Mouse (Mus musculus): Measurements from ENCODE around the gene Stk38l. TPM values are rescaled to one million over a fixed set of nuclear protein-coding genes. Genes with fewer than 3 reads are reported as not detected.

Gene Stk38l
- polyA plus RNA-seq, 1 experiment from 2014 or later: 4.5 TPM

DNA sequence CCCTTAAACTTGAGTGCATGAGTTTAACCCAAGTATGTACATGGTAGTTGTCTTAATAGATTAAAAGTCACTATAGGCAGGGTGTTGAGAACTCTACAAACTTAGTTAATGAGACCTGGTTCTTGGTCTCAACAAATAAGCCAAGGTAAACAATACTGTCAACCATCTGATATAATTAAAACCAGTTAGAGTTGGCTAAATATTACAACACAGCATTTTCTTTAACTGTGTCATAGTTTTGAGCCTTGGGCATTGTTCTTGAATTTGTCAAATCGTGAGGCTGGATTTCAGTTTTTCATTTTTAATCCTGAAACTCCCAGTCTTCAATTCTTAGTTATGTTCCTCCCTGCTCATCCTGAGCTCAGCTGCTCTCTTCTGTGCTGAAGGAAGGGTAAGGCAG, 6.2 kb downstream of the Stk38l start:
- H3K36me3 ChIP-seq (replicated peaks; ENCODE audit: insufficient read depth, low read length): no peaks in the 10 kb centered on the region
- H3K4me1 ChIP-seq (ENCODE audit: insufficient read depth): peaks cover 10% of the 10 kb centered on the region
- no peaks in the 10 kb centered on the region for H3K9me3 ChIP-seq (ENCODE audit: low read length)
- DNase-seq: no peak
- H3K27ac ChIP-seq (ENCODE audit: low read depth): no peak overlapping the region
- H3K4me3 ChIP-seq (ENCODE audit: low read depth, low read length): no peak overlapping the region
- 82% methylated on average over 1 of the region's 1 CpGs for WGBS (ENCODE audit: insufficient replicate concordance)
- no peaks in the 10 kb centered on the region for H3K27me3 ChIP-seq (ENCODE audit: insufficient read depth, low read length)
- H3K9ac ChIP-seq (replicated peaks): no peak overlapping the region
- no peak overlapping the region for H3K4me2 ChIP-seq (ENCODE audit: low read depth, low read length)
- ATAC-seq: no peak
- TF ChIP-seq CTCF (IDR thresholded peaks at IDR 0.05; ENCODE audit: low read depth): no peak
- no peak for TF ChIP-seq EP300 (IDR thresholded peaks at IDR 0.05; ENCODE audit: low read depth)

DNA sequence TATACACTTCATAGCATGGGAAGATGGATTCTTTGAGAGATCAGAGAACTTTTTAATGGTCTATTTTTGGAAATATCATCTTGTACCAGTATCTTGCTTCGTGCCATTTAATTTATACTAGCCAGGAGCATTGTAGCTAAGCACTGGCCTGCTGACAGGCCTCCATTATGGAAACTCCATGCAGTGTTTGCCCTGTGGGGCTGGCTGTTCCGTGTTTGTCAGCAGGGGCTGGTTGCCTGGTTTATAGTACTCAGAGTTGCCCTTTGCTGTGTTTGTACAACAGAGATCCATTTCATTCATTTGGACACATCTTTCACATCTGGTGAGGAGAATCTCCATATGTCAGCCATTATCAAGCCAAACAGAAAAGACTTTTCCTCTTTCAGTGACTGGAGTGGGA, 6.9 kb downstream of the Stk38l start:
- TF ChIP-seq EP300 (IDR thresholded peaks at IDR 0.05; ENCODE audit: low read depth): no peak
- TF ChIP-seq CTCF (IDR thresholded peaks at IDR 0.05; ENCODE audit: low read depth): no peak
- Histone ChIP-seq H3K36me3 (replicated peaks; ENCODE audit: insufficient read depth, low read length) (no peaks in the 10 kb centered on the region), H3K27me3 (ENCODE audit: insufficient read depth, low read length) (no peaks in the 10 kb centered on the region), H3K27ac (ENCODE audit: low read depth) (no peak overlapping the region), H3K4me1 (ENCODE audit: insufficient read depth) (peaks cover 10% of the 10 kb centered on the region), H3K4me3 (ENCODE audit: low read depth, low read length) (no peak overlapping the region), H3K9me3 (ENCODE audit: low read length) (no peaks in the 10 kb centered on the region), H3K9ac (replicated peaks) (no peak overlapping the region), H3K4me2 (ENCODE audit: low read depth, low read length) (no peak overlapping the region)
- peak; percentile 76 for ATAC-seq
- DNase-seq: no peak
- 51% methylated on average over 2 of the region's 2 CpGs for WGBS (ENCODE audit: insufficient replicate concordance)

DNA sequence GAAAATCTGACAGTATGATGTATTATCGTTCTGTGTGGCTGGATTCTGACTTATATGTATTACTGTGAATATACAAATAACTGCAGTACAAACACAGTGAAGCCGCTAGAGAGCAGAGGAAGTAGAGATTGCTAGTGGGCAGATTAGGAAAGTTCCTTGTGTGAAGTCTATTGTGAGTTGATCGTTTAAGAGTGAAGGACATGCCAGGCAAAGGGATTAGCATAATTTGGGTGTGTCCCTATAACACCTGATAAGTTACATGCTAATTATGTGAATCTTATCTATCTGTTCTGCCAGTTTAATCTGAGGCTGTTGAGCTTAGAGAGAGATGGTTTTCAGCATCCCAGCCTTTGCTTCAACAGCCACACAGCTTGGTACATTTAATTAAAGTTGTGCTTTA, 7.4 kb downstream of the Stk38l start:
- no peak for ATAC-seq

DNA sequence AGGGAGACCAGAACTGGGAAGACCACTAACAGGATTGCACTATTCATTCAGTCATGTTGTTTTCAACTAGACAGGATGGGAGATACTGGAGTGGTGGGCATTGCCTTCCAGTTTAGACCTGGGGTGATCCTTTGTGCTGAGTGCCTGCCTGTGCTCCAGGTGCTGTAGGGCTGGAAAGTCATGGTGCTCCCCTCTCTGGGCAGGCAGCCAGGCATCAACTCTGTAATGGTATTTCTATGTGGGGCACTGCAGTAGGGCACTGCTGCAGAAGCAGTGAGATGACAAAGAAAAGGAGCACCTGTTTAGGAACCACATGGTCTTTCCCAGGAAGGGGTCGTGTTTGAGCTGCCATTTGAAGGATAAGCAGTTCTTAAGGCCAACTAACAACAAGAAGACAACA, 7.9 kb downstream of the Stk38l start:
- H3K4me3 ChIP-seq (ENCODE audit: low read depth, low read length): no peak overlapping the region
- no peak overlapping the region for H3K27ac ChIP-seq (ENCODE audit: low read depth)
- DNase-seq (no peak), ATAC-seq (no peak)
- H3K27me3 ChIP-seq (ENCODE audit: insufficient read depth, low read length): no peaks in the 10 kb centered on the region
- no peak overlapping the region for H3K4me2 ChIP-seq (ENCODE audit: low read depth, low read length)
- no peaks in the 10 kb centered on the region for H3K9me3 ChIP-seq (ENCODE audit: low read length)
- peaks cover 10% of the 10 kb centered on the region for H3K4me1 ChIP-seq (ENCODE audit: insufficient read depth)
- 44% methylated on average over 1 of the region's 1 CpGs for WGBS (ENCODE audit: insufficient replicate concordance)
- no peak for TF ChIP-seq EP300 (IDR thresholded peaks at IDR 0.05; ENCODE audit: low read depth)
- no peak for TF ChIP-seq CTCF (IDR thresholded peaks at IDR 0.05; ENCODE audit: low read depth)
- H3K9ac ChIP-seq (replicated peaks): no peak overlapping the region
- H3K36me3 ChIP-seq (replicated peaks; ENCODE audit: insufficient read depth, low read length): no peaks in the 10 kb centered on the region

More for the DNA sequence above, 7.4 kb downstream of the Stk38l start:
- H3K4me2 ChIP-seq (ENCODE audit: low read depth, low read length): no peak overlapping the region
- H3K4me1 ChIP-seq (ENCODE audit: insufficient read depth): peaks cover 10% of the 10 kb centered on the region
- H3K27me3 ChIP-seq (ENCODE audit: insufficient read depth, low read length): no peaks in the 10 kb centered on the region
- TF ChIP-seq CTCF (IDR thresholded peaks at IDR 0.05; ENCODE audit: low read depth): no peak
- TF ChIP-seq EP300 (IDR thresholded peaks at IDR 0.05; ENCODE audit: low read depth): no peak
- no peak for DNase-seq
- no peaks in the 10 kb centered on the region for H3K36me3 ChIP-seq (replicated peaks; ENCODE audit: insufficient read depth, low read length)
- H3K9me3 ChIP-seq (ENCODE audit: low read length): no peaks in the 10 kb centered on the region
- WGBS (ENCODE audit: insufficient replicate concordance): 44% methylated on average over 3 of the region's 3 CpGs
- no peak overlapping the region for H3K4me3 ChIP-seq (ENCODE audit: low read depth, low read length)
- no peak overlapping the region for H3K27ac ChIP-seq (ENCODE audit: low read depth)
- H3K9ac ChIP-seq (replicated peaks): no peak overlapping the region

DNA sequence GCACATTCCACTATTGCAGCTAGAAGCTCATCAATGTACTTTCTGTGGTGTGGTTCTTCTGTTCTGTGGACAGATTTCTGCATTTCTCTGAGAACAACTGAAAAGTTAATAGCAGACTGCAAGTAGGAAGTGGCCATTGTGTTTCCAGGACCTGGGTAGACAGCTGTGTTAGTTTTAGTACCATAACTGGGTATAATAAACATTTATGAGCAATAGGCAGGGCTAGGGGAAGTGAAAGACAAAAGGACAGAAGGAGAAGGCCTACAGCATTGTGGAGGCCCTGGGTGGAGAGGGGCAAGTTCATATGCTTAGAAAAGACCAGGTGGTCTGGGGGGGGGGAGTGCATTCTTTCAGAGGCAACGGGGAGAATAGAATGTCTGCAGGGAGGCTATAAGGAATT, 8.8 kb downstream of the Stk38l start:
- Histone ChIP-seq H3K27me3 (ENCODE audit: insufficient read depth, low read length) (no peaks in the 10 kb centered on the region), H3K4me3 (ENCODE audit: low read depth, low read length) (no peak overlapping the region), H3K36me3 (replicated peaks; ENCODE audit: insufficient read depth, low read length) (no peaks in the 10 kb centered on the region), H3K4me1 (ENCODE audit: insufficient read depth) (peaks cover 13% of the 10 kb centered on the region), H3K9ac (replicated peaks) (no peak overlapping the region), H3K9me3 (ENCODE audit: low read length) (no peaks in the 10 kb centered on the region), H3K27ac (ENCODE audit: low read depth) (no peak overlapping the region), H3K4me2 (ENCODE audit: low read depth, low read length) (no peak overlapping the region)
- no peak for TF ChIP-seq CTCF (IDR thresholded peaks at IDR 0.05; ENCODE audit: low read depth)
- no peak for TF ChIP-seq EP300 (IDR thresholded peaks at IDR 0.05; ENCODE audit: low read depth)
- DNase-seq: no peak
- 76% methylated on average over 1 of the region's 1 CpGs for WGBS (ENCODE audit: insufficient replicate concordance)
- ATAC-seq: no peak

DNA sequence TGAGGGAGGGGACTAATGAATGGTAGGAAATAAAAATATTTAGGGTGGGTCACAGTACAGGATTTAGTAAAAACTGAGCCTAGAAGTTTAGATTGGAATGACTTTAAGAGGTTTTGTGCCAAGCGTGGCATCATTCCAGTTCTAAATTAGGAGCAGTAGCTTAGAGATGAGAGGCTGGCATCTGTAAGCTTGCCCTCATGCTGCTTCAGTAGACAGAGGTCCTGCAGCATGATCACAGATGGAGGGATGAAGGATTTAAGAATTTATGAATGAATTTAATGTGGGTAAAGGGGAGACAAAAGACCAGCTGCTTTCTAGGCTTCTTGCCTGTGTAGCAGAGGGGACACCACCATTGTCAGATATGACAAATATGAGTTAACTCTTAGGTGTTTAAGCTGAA, 14.1 kb downstream of the Stk38l start:
- H3K27ac ChIP-seq (ENCODE audit: low read depth): no peak overlapping the region
- no peaks in the 10 kb centered on the region for H3K9me3 ChIP-seq (ENCODE audit: low read length)
- 88% methylated on average over 1 of the region's 1 CpGs for WGBS (ENCODE audit: insufficient replicate concordance)
- H3K9ac ChIP-seq (replicated peaks): no peak overlapping the region
- ATAC-seq (no peak), DNase-seq (no peak)
- H3K4me2 ChIP-seq (ENCODE audit: low read depth, low read length): no peak overlapping the region
- H3K36me3 ChIP-seq (replicated peaks; ENCODE audit: insufficient read depth, low read length): no peaks in the 10 kb centered on the region
- TF ChIP-seq CTCF (IDR thresholded peaks at IDR 0.05; ENCODE audit: low read depth) (no peak), EP300 (IDR thresholded peaks at IDR 0.05; ENCODE audit: low read depth) (no peak)
- H3K4me1 ChIP-seq (ENCODE audit: insufficient read depth): peaks cover 6% of the 10 kb centered on the region; the same call in 1 of the 2 replicates
- H3K4me3 ChIP-seq (ENCODE audit: low read depth, low read length): no peak overlapping the region
- no peaks in the 10 kb centered on the region for H3K27me3 ChIP-seq (ENCODE audit: insufficient read depth, low read length)

DNA sequence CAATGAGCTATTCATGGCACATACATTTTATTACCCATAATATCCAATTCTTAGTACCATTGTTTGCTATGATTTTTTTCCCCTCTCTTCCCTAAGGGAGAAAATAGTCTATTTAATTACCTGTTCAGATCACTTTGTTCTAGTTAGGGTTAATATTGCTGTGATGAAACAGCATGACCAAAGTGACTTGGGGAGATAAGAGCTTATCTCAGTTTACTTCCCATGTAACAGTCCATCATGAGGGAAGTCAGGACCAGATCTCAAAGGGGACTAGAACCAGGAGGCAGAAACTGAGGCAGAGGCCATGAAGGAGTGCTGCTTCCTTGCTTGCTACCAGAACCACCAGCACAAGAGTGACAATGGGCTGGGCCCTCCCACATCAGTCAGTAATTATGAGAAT, 15.9 kb downstream of the Stk38l start:
- H3K36me3 ChIP-seq (replicated peaks; ENCODE audit: insufficient read depth, low read length): no peaks in the 10 kb centered on the region
- no peaks in the 10 kb centered on the region for H3K27me3 ChIP-seq (ENCODE audit: insufficient read depth, low read length)
- no peaks in the 10 kb centered on the region for H3K9me3 ChIP-seq (ENCODE audit: low read length)
- no peak overlapping the region for H3K4me3 ChIP-seq (ENCODE audit: low read depth, low read length)
- TF ChIP-seq CTCF (IDR thresholded peaks at IDR 0.05; ENCODE audit: low read depth): no peak
- TF ChIP-seq EP300 (IDR thresholded peaks at IDR 0.05; ENCODE audit: low read depth): no peak
- DNase-seq (no peak), ATAC-seq (no peak)
- H3K4me1 ChIP-seq (ENCODE audit: insufficient read depth): peaks cover 6% of the 10 kb centered on the region; the same call in 1 of the 2 replicates
- no peak overlapping the region for H3K4me2 ChIP-seq (ENCODE audit: low read depth, low read length)
- no peak overlapping the region for H3K27ac ChIP-seq (ENCODE audit: low read depth)
- H3K9ac ChIP-seq (replicated peaks): no peak overlapping the region

All from liver, postnatal 0 days (tissue).